Mouse (Mus musculus) kidney, adult 9 months (tissue): Measurements from ENCODE around the gene Olfr1323.

Source experiments
- DNase-seq: peaks from one replicate; pipeline ENCODE4 v3.0.0; 2022

Olfr1323 gene

DNA sequence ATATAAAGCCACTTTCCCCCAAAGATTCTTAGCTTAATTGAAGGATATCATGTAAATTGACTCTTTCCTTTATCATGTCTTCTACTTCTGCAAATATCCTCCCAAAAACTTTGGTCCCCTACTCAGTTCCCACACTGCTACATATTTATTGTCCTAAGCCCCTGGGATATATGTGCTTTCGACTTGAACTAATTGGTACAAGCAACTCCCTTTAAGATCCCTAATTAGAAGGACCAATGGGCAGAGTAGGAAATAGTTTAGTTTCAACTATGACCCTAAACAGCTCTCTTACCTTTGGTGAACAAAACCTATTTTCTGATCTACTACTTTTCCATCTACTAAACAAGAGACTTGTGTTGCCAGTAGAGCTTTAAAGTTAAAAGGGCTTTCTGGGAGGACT, at the start of gene Olfr1323:
Gene Olfr1323 (minus strand): TSS at position 101 of the 400 bp plus-strand sequence.
- no peak for DNase-seq

DNA sequence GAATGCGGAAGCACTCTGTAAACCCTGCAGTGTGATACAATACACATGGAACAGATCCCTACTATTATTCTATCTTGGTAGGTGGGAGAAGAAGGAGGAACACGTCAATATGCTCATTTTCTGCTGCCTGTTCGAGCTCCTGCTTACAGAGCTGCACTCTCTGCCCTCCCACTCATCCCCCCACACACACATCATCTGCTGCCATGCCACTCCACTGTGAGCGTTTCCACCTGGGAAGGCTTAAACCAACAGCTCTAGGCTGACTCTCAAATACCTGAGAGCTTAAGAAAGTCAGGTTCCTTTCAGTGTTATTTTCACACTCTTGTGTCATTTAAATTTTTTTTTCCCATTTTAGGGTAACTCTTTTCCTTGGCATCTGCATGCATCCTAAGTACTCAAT, 6.9 kb downstream of the Olfr1323 start:
- no peak for DNase-seq
